Mouse (Mus musculus): ENCODE results near the gene Pimreg.

Pimreg gene

GRCm38 (mm10) chr11:72041768-72042607, at the start of gene Pimreg:
Gene Pimreg, plus strand, starts transcription at chr11:72042032.
- TF ChIP-seq GATA4 (IDR thresholded peaks at IDR 0.05; ENCODE audit: insufficient replicate concordance, low read length) = no peak

- TF ChIP-seq GATA4 (IDR thresholded peaks at IDR 0.05; ENCODE audit: insufficient replicate concordance, low read length) = no peak
These were observed 49.4 kb upstream of the Pimreg start for GRCm38 (mm10) chr11:71992438-71992837.

GRCm38 (mm10) chr11:71995968-71996511, 45.8 kb upstream of the Pimreg start:
- TF ChIP-seq GATA4 (IDR thresholded peaks at IDR 0.05; ENCODE audit: insufficient replicate concordance, low read length) = no peak; the same call in 1 of the 2 replicates

- no peak for TF ChIP-seq GATA4 (IDR thresholded peaks at IDR 0.05; ENCODE audit: insufficient replicate concordance, low read length)
These were observed 45.0 kb upstream of the Pimreg start for GRCm38 (mm10) chr11:71996805-71997204.

- TF ChIP-seq GATA4 (IDR thresholded peaks at IDR 0.05; ENCODE audit: insufficient replicate concordance, low read length) = no peak
These were observed 41.6 kb upstream of the Pimreg start for GRCm38 (mm10) chr11:72000194-72000593.

GRCm38 (mm10) chr11:72002138-72002853, 39.5 kb upstream of the Pimreg start:
- no peak for TF ChIP-seq GATA4 (IDR thresholded peaks at IDR 0.05; ENCODE audit: insufficient replicate concordance, low read length)

- no peak for TF ChIP-seq GATA4 (IDR thresholded peaks at IDR 0.05; ENCODE audit: insufficient replicate concordance, low read length)
These were observed 38.7 kb upstream of the Pimreg start for GRCm38 (mm10) chr11:72003171-72003570.

GRCm38 (mm10) chr11:72005547-72005946, 36.3 kb upstream of the Pimreg start:
- TF ChIP-seq GATA4 (IDR thresholded peaks at IDR 0.05; ENCODE audit: insufficient replicate concordance, low read length) = no peak

GRCm38 (mm10) chr11:72010367-72010766, 31.5 kb upstream of the Pimreg start:
- no peak for TF ChIP-seq GATA4 (IDR thresholded peaks at IDR 0.05; ENCODE audit: insufficient replicate concordance, low read length)

- TF ChIP-seq GATA4 (IDR thresholded peaks at IDR 0.05; ENCODE audit: insufficient replicate concordance, low read length) = no peak
These were observed 30.7 kb upstream of the Pimreg start for GRCm38 (mm10) chr11:72010940-72011722.

GRCm38 (mm10) chr11:72011955-72012354, 29.9 kb upstream of the Pimreg start:
- TF ChIP-seq GATA4 (IDR thresholded peaks at IDR 0.05; ENCODE audit: insufficient replicate concordance, low read length) = no peak

GRCm38 (mm10) chr11:72014674-72015073, 27.2 kb upstream of the Pimreg start:
- no peak for TF ChIP-seq GATA4 (IDR thresholded peaks at IDR 0.05; ENCODE audit: insufficient replicate concordance, low read length)

- TF ChIP-seq GATA4 (IDR thresholded peaks at IDR 0.05; ENCODE audit: insufficient replicate concordance, low read length) = no peak
These were observed 25.1 kb upstream of the Pimreg start for GRCm38 (mm10) chr11:72016518-72017252.

GRCm38 (mm10) chr11:72017253-72017601, 24.6 kb upstream of the Pimreg start:
- TF ChIP-seq GATA4 (IDR thresholded peaks at IDR 0.05; ENCODE audit: insufficient replicate concordance, low read length) = no peak

GRCm38 (mm10) chr11:72021015-72021414, 20.8 kb upstream of the Pimreg start:
- no peak for TF ChIP-seq GATA4 (IDR thresholded peaks at IDR 0.05; ENCODE audit: insufficient replicate concordance, low read length)

Measured in liver, adult (tissue).